Mouse (Mus musculus): ENCODE results near the gene Spesp1. TPM values are rescaled to one million over a fixed set of nuclear protein-coding genes. Genes with fewer than 3 reads are reported as not detected.

Spesp1 gene
- polyA plus RNA-seq (2012) = not detected in 2 replicates

GRCm38 (mm10) chr9:62281991-62282390 is at the start of gene Spesp1:
Spesp1 (minus strand) TSS chr9:62282208.

Other genes starting within 250 kb of the Spesp1 start
- gene Glce, start 159.6 kb downstream of the Spesp1 start, polyA plus RNA-seq (2012) = 2.4 and 3.1 TPM in 2 replicates
- 237 and 509 TPM in 2 replicates for gene Anp32a, start 59.1 kb upstream of the Spesp1 start, polyA plus RNA-seq (2012)

All from megakaryocyte-erythroid progenitor cell, adult 5 weeks (primary cell).